Mouse (Mus musculus): ENCODE results near the gene Poc1a. TPM values are rescaled to one million over a fixed set of nuclear protein-coding genes. Genes with fewer than 3 reads are reported as not detected.
A peak's percentile ranks its signal among the peaks of the same experiment; 100 is the strongest.

Poc1a gene
- total and polyA plus RNA-seq, 3 experiments: 24.5 to 46.7 (median 31.9) TPM

- TF ChIP-seq CHD2 (IDR thresholded peaks at IDR 0.05; ENCODE audit: low read length) (no peak), ZMIZ1 (IDR thresholded peaks at IDR 0.05; ENCODE audit: low read depth, low read length) (no peak), SIN3A (IDR thresholded peaks at IDR 0.05; ENCODE audit: low read length) (no peak), RCOR1 (conservative IDR thresholded peaks at IDR 0.05; ENCODE audit: low read depth, low read length) (no peak), MAFK (IDR thresholded peaks at IDR 0.05; ENCODE audit: insufficient replicate concordance, low read length) (no peak), ETS1 (conservative IDR thresholded peaks at IDR 0.05; ENCODE audit: low read depth, low read length) (no peak)
- Histone ChIP-seq H3K4me1 (ENCODE audit: control insufficient read depth in 1 of 2, insufficient read depth in 2 of 2) (peaks cover 26 to 56% of the 10 kb centered on the region in 2 experiments), H3K27ac (ENCODE audit: insufficient read depth, low read depth) (no peak overlapping the region), H3K9ac (ENCODE audit: insufficient read depth, low read depth) (no peak overlapping the region), H3K79me2 (replicated peaks; ENCODE audit: control insufficient read depth, extremely low read depth, insufficient read depth, poor library complexity, severe bottlenecking) (no peaks in the 10 kb centered on the region), H3K27me3 (replicated peaks) (no peaks in the 10 kb centered on the region), H3K4me2 (ENCODE audit: insufficient read depth, low read depth, poor library complexity, severe bottlenecking) (no peak overlapping the region), H3K36me3 (replicated peaks in 1 of 2; ENCODE audit: control insufficient read depth in 1 of 2, insufficient read depth in 1 of 2, low read length in 1 of 2) (peaks cover 36 to 62% of the 10 kb centered on the region in 2 experiments), H3K4me3 (replicated peaks in 1 of 3; ENCODE audit: low read depth in 2 of 3, low read length in 2 of 3, poor library complexity in 1 of 3) (no peak overlapping the region), H3K9me3 (replicated peaks; ENCODE audit: low read length) (no peaks in the 10 kb centered on the region)
- DNase-seq (ENCODE audit: extremely low read depth): no peak
- dilution Hi-C loops (cut with MboI; ENCODE audit: extremely low pct_ligation_motif_present, extremely low pct_unique_long_range_greater_than_20kb, low sequenced_read_pairs) (no loop called here), in situ Hi-C loops (cut with MboI; ENCODE audit: low pct_ligation_motif_present, low pct_unique_long_range_greater_than_20kb, low sequenced_read_pairs) (no loop called here)
Observed at GRCm38 (mm10) chr9:106232956-106233355, 47.9 kb upstream of the Poc1a start.

- Histone ChIP-seq H3K9ac (ENCODE audit: insufficient read depth, low read depth) (no peak overlapping the region), H3K27me3 (replicated peaks) (no peaks in the 10 kb centered on the region), H3K79me2 (replicated peaks; ENCODE audit: control insufficient read depth, extremely low read depth, insufficient read depth, poor library complexity, severe bottlenecking) (no peaks in the 10 kb centered on the region), H3K4me3 (replicated peaks in 1 of 3; ENCODE audit: low read depth in 2 of 3, low read length in 2 of 3, poor library complexity in 1 of 3) (no peak overlapping the region), H3K27ac (ENCODE audit: insufficient read depth, low read depth) (peak overlapping the region; percentile 34), H3K4me2 (ENCODE audit: insufficient read depth, low read depth, poor library complexity, severe bottlenecking) (no peak overlapping the region), H3K9me3 (replicated peaks; ENCODE audit: low read length) (no peaks in the 10 kb centered on the region), H3K4me1 (ENCODE audit: control insufficient read depth in 1 of 2, insufficient read depth in 2 of 2) (peaks cover 26 to 47% of the 10 kb centered on the region in 2 experiments), H3K36me3 (replicated peaks in 1 of 2; ENCODE audit: control insufficient read depth in 1 of 2, insufficient read depth in 1 of 2, low read length in 1 of 2) (peaks cover 46 to 67% of the 10 kb centered on the region in 2 experiments)
- no peak for DNase-seq (ENCODE audit: extremely low read depth)
- in situ Hi-C loops (cut with MboI; ENCODE audit: low pct_ligation_motif_present, low pct_unique_long_range_greater_than_20kb, low sequenced_read_pairs) (no loop called here), dilution Hi-C loops (cut with MboI; ENCODE audit: extremely low pct_ligation_motif_present, extremely low pct_unique_long_range_greater_than_20kb, low sequenced_read_pairs) (no loop called here)
- TF ChIP-seq KAT2A (IDR thresholded peaks at IDR 0.05; ENCODE audit: insufficient replicate concordance, low read length) (no peak), CTCF (conservative IDR thresholded peaks at IDR 0.05 in 1 of 2, IDR thresholded peaks at IDR 0.05 in 1 of 2; ENCODE audit: low read depth in 2 of 2, low read length in 2 of 2) (no peak), USF2 (conservative IDR thresholded peaks at IDR 0.05; ENCODE audit: low read depth, low read length) (peak; percentile 48), CHD2 (IDR thresholded peaks at IDR 0.05; ENCODE audit: low read length) (no peak), UBTF (IDR thresholded peaks at IDR 0.05; ENCODE audit: low read depth, low read length) (no peak), ZNF384 (IDR thresholded peaks at IDR 0.05; ENCODE audit: low read depth, low read length) (peak; percentile 81), ZKSCAN1 (IDR thresholded peaks at IDR 0.05; ENCODE audit: borderline replicate concordance, low read depth, low read length) (no peak), HCFC1 (IDR thresholded peaks at IDR 0.05; ENCODE audit: low read depth, low read length) (no peak), MXI1 (IDR thresholded peaks at IDR 0.05; ENCODE audit: low read depth, low read length) (peak; percentile 54; the same call in 1 of the 2 replicates), SMC3 (IDR thresholded peaks at IDR 0.05; ENCODE audit: low read depth, low read length) (no peak), ETS1 (conservative IDR thresholded peaks at IDR 0.05; ENCODE audit: low read depth, low read length) (peak; percentile 72), RCOR1 (conservative IDR thresholded peaks at IDR 0.05; ENCODE audit: low read depth, low read length) (no peak), POLR2AphosphoS2 (IDR thresholded peaks at IDR 0.05; ENCODE audit: low read depth, low read length) (no peak), TBP (conservative IDR thresholded peaks at IDR 0.05; ENCODE audit: low read depth, low read length) (no peak), MEF2A (IDR thresholded peaks at IDR 0.05; ENCODE audit: borderline replicate concordance, low read depth, low read length) (peak; percentile 52; the same call in 1 of the 2 replicates), NRF1 (IDR thresholded peaks at IDR 0.05; ENCODE audit: low read depth, low read length) (no peak), IRF4 (IDR thresholded peaks at IDR 0.05; ENCODE audit: low read depth, low read length) (peak; percentile 87), EP300 (IDR thresholded peaks at IDR 0.05; ENCODE audit: low read length) (0 out of 2 replicates have a peak, but pooled peaks have one; percentile 49), NELFE (IDR thresholded peaks at IDR 0.05; ENCODE audit: low read depth, low read length) (no peak), CHD1 (IDR thresholded peaks at IDR 0.05; ENCODE audit: low read depth, low read length) (no peak), ZMIZ1 (IDR thresholded peaks at IDR 0.05; ENCODE audit: low read depth, low read length) (no peak), USF1 (IDR thresholded peaks at IDR 0.05; ENCODE audit: low read depth, low read length) (peak; percentile 74), SIN3A (IDR thresholded peaks at IDR 0.05; ENCODE audit: low read length) (no peak), MAZ (IDR thresholded peaks at IDR 0.05; ENCODE audit: low read depth, low read length) (no peak), POLR2A (IDR thresholded peaks at IDR 0.05; ENCODE audit: low read depth, low read length) (no peak), MAX (IDR thresholded peaks at IDR 0.05; ENCODE audit: low read length) (no peak), ZC3H11A (IDR thresholded peaks at IDR 0.05; ENCODE audit: low read depth, low read length) (no peak), ELF1 (IDR thresholded peaks at IDR 0.05; ENCODE audit: low read depth, low read length) (no peak), TCF12 (IDR thresholded peaks at IDR 0.05; ENCODE audit: low read depth, low read length) (no peak), RAD21 (IDR thresholded peaks at IDR 0.05; ENCODE audit: low read depth, low read length) (no peak), JUN (IDR thresholded peaks at IDR 0.05; ENCODE audit: insufficient read depth, low read depth, low read length) (no peak), MAFK (IDR thresholded peaks at IDR 0.05; ENCODE audit: insufficient replicate concordance, low read length) (no peak), JUND (conservative IDR thresholded peaks at IDR 0.05; ENCODE audit: low read depth, low read length) (no peak)
Observed at GRCm38 (mm10) chr9:106233953-106234352, 46.9 kb upstream of the Poc1a start.
